Mouse (Mus musculus) urinary bladder, adult 18-20 months (tissue): ENCODE measurements around the gene Ccz1.

Experiments used
- DNase-seq, 2 experiments: peaks; one replicate each; pipeline ENCODE4 v3.0.0; 2022; ENCODE audit warnings: low spot score in 2 of 2, mixed read lengths in 2 of 2

Ccz1 gene

DNA sequence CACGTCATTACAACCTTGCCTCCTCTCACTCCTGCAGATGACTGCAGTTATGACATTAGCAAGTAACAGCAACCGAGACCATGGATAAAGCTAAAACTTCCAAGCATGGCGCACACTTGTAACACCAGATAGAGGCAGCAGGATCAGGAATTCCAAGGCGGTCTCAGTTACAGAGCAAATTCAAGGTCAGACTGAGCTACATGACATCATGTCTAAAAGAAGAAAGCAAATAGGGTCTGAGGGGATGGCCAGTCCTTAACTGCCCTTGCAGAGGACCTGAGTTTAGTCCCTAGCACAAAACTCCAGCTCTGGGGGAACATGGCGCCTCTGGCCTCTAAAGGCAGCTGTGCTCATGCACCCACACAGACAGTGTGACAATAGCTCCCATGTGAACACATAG is 20.8 kb downstream of the Ccz1 start:
- no peak for DNase-seq

DNA sequence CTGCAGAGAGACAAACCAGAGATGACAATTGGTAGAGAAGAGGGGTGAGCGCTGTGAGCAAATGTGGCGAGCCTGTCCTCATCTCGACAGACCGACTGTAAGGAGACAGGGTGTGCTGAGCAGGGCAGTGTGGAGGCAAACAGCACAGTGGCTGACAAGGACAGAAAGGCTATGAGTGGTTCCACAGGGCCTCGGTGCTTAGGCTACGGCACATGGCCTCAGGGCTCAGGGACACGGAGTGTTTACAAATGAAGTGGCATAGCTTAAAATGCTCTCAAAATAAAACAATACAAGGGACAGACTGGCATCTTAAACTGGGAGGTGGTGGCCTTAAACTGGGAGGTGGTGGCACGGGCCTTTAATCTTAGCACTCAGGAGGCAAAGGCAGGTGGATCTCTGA is 21.4 kb downstream of the Ccz1 start:
- DNase-seq = no peak

GRCm38 (mm10) chr5:143992661-143993060 is 22.0 kb downstream of the Ccz1 start:
- no peak for DNase-seq

- DNase-seq = no peak
Measured at GRCm38 (mm10) chr5:143990086-143990485, 24.6 kb downstream of the Ccz1 start.

DNA sequence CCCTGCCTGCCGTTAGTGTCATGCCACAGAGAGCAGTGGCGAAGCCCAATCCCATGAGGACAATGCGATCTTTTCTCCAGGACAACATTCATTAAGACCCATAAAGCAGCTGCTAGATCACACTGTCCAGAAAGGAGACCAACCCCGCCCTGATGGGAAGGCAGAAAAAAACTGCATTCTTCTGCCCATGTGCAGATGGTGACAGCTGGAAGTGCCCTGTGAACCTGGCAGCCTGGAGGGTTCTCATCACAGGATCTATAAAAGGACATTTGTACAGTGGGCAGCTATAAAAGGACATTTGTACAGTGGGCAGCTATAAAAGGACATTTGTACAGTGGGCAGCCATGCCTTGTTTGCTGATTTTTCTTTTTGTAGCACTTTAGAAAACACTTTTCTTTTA is 25.6 kb downstream of the Ccz1 start:
- no peak for DNase-seq

GRCm38 (mm10) chr5:143987596-143987995 is 27.1 kb downstream of the Ccz1 start:
- DNase-seq = no peak

GRCm38 (mm10) chr5:143985381-143985780 is 29.3 kb downstream of the Ccz1 start:
- no peak for DNase-seq

GRCm38 (mm10) chr5:143982361-143982760 is 32.3 kb downstream of the Ccz1 start:
- DNase-seq = no peak

DNA sequence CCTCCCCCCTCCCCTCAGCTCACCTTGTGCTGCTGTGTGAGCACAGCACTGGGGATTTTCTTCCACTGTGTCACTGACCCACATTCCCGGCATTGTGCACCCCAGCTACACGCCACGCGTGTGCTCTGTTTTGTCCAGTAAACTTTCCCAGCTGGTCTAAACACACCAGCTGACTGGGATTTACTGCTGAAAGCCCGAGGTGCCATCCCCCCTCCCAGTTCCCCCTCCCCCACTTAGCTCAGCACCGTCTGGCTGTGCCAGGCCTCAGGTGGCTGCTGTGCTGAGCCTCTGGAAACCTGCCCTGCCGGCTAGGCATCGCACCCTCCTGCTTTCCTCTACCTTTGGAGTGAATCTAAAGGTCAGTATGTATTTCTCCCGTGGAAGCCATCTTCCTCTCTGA is 33.8 kb downstream of the Ccz1 start:
- DNase-seq = no peak

- no peak for DNase-seq
Measured at GRCm38 (mm10) chr5:143976726-143977431, 37.8 kb downstream of the Ccz1 start.

GRCm38 (mm10) chr5:143976232-143976631 is 38.4 kb downstream of the Ccz1 start:
- no peak for DNase-seq

GRCm38 (mm10) chr5:143975631-143975933 is 39.1 kb downstream of the Ccz1 start:
- no peak for DNase-seq

DNA sequence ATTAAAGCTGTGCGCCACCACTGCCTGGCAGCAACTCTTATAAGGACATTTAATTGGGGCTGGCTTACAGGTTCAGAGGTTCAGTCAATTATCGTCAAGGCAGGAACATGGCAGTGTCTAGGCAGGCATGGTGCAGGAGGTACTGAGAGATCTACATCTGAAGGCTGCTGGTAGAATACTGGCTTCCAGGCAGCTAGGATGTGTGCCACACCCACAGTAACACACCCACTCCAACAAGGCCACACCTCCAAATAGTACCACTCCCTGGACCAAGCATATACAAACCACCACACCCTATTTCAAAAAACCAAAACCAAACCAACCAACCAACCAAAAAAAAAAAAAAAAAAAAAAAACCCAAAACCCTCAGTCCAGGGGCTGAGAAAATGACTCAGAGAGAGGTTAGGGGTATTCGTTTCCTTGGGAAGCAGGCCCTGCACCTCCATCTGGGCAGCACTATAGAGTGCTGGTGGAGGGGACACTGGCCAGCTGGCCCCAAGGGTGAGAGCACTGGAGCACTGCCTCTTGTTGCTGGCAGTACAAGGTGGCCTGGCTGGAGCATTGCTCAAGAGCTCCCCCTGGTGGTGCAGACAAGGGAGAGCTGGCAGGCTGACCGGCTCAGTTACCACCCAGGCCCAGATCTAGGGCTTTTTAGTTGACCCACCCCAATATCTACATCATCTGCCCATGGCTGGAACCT is 39.6 kb downstream of the Ccz1 start:
- DNase-seq = peak in 1 of 2 experiments; percentile 18

DNA sequence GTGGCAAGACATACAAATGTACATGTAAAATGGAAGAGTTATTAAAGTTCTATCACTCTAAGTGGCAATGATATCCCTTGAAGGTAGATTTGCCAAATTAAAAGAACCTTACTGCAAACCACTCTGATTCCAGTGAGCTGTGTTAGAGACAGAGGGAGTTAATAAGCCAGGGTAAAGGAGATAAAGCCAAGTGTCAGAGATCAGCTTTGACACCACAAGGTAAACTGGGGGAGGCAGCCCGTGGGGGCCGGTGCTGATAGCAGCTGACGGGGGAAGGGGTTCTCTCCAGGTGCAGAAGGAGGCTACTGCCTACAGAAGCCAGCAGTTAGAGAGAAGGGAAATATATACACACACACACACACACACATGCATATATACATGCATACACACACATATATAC is 42.0 kb downstream of the Ccz1 start:
- DNase-seq = no peak

- DNase-seq = no peak
Measured at GRCm38 (mm10) chr5:143966671-143967070, 48.0 kb downstream of the Ccz1 start.

- peak in 1 of 2 experiments; percentile 4 for DNase-seq
Measured at GRCm38 (mm10) chr5:143965586-143966345, 48.9 kb downstream of the Ccz1 start.

DNA sequence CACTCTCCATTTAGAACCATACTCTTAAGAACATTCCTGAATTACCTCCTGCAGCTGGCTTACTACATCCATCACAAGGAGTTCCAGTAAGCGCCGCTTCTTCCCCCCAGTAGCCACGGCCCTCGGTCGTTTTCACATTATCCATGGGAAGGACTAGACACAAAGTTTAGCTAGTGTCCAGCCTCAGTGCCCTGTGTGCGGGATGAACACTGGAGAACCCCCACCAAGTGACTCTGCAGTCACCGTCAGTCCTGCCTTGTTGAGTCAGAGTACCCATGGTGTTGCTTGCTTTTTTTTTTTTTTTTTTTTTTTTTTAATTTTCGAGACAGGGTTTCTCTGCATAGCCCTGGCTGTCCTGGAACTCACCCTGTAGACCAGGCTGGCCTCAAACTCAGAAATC is 53.5 kb downstream of the Ccz1 start:
- DNase-seq = no peak

DNA sequence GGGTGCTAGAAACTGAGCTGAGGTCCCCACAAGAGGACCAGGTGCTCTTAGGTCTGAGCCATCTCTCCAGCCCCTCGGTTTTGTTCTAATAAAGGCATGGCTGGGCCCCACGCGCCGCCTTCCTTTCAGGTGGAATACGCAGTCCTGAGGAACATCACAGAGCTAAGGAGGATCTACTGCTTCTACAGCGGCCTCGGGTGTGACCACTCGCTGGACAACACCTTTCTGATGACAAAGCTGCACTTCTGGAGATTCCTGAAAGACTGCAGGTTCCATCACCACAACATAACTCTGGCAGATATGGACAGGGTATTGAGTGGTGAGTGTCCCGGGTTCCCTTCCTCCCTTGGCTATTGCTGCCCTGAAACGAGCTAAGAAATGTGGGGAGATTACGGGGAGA is 55.1 kb downstream of the Ccz1 start:
- no peak for DNase-seq

DNA sequence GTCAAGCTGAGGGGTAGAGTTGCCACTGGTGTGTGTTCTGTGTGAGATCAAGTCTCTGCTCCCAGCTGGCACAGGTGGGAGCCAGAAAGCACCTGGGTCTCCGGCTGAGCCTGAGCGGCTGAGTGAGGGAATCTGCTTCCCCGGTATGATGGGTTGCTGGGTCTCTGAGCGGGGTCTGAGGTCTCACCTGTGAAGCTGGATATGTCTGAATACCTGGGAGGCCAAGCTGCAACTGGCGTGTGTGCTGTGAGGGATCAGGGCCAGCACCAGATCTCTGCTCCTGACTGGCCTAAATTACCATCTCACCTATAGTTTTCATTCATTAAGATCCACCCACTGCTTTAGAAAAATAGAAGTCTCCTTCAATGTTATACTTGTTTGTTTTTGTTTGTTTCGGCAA is 57.6 kb downstream of the Ccz1 start:
- no peak for DNase-seq

GRCm38 (mm10) chr5:143950016-143950415 is 64.7 kb downstream of the Ccz1 start:
- no peak for DNase-seq

GRCm38 (mm10) chr5:143948361-143948760 is 66.3 kb downstream of the Ccz1 start:
- no peak for DNase-seq

DNA sequence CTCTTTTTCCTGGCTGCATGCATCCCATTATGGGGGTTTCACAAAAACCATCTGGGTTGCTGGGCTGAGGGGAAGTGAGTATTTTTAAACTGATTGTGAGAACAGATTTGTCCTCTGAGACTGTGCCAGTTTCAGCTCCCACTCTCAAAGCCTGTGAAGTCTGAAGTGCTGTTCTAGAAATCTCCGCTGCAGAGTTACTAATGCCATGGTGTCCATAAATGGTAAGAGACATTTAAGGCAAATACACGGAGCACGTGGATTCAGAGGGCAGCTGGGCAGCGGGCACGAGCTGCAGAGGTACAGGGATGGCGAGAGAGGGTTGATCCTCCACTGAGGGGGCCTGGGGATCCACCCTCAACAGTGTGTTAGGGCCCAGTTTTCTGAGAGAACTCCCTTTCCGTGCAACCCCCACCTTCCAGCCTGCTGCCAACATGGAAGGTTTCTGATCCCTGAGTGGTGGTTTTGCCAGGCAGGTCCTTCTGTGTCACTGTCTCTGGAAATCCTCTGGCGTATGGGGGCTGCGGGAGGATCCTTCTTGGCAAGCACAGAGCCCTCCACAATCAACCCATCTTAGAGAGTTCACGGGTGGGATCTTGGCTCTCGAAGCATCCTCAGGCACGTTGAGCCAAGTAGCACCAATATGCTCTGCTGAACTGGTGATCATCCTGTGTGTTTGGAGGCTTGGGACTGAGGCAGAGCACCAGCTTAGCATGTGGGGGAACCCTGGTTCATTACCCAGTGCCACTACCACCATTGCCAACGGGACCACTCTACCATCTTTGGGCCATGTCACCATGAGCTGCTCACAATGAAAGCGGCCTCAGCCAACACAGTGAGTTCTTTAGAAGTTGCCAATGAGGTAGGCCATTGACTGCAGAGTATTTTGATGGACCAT is 71.2 kb downstream of the Ccz1 start:
- no peak for DNase-seq
